Mouse (Mus musculus) MEL (cell line): ENCODE measurements around the gene Ssh3. TPM values are rescaled to one million over a fixed set of nuclear protein-coding genes. Genes with fewer than 3 reads are reported as not detected.
A peak's percentile ranks its signal among the peaks of the same experiment; 100 is the strongest.

ENCODE experiments used
- DNase-seq: peaks from one replicate; pipeline ENCODE4 v3.0.0; 2011; ENCODE audit warnings: low read depth, low spot score
- H3K27ac ChIP-seq: 2 replicates; pipeline ENCODE4 v1.5.1; 2012; ENCODE audit warnings: low read depth, mild to moderate bottlenecking, control low read depth, low read length, moderate library complexity; ENCODE audit not compliant: control insufficient read depth
- H3K27me3 ChIP-seq, 2 experiments: fragments of 150-350 bp in 1 of 2; sonication (generic) in 1 of 2; 2 replicates each; pipeline ENCODE4 v1.6.1; 2012; ENCODE audit warnings: low read length in 2 of 2, mild to moderate bottlenecking in 2 of 2, improper control_type of control experiment in 1 of 2, moderate library complexity in 1 of 2; ENCODE audit not compliant: insufficient read depth in 2 of 2, control insufficient read depth in 1 of 2
- H3K36me3 ChIP-seq, 2 experiments: 2 replicates each; pipeline ENCODE4 v1.6.1; 2012 to 2014; ENCODE audit warnings: low read length in 2 of 2, improper control_type of control experiment in 1 of 2, inconsistent platforms in 1 of 2, mild to moderate bottlenecking in 1 of 2; ENCODE audit not compliant: insufficient read depth in 2 of 2, control insufficient read depth in 1 of 2
- H3K4me1 ChIP-seq, 2 experiments: fragments of 150-350 bp in 1 of 2; sonication (generic) in 1 of 2; 2 replicates each; pipeline ENCODE4 v1.6.1; 2012; ENCODE audit warnings: low read length in 2 of 2, improper control_type of control experiment in 1 of 2, mild to moderate bottlenecking in 1 of 2; ENCODE audit not compliant: insufficient read depth in 2 of 2, control insufficient read depth in 1 of 2
- H3K4me3 ChIP-seq, 2 experiments: fragments of 150-350 bp in 1 of 2; sonication (generic) in 1 of 2; 2 replicates each; pipeline ENCODE4 v1.5.1; 2012; ENCODE audit warnings: low read depth in 2 of 2, low read length in 2 of 2, mild to moderate bottlenecking in 2 of 2, moderate library complexity in 2 of 2, control low read depth in 1 of 2, improper control_type of control experiment in 1 of 2; ENCODE audit not compliant: control insufficient read depth in 1 of 2, insufficient read depth in 1 of 2
- H3K79me2 ChIP-seq: 2 replicates; pipeline ENCODE4 v1.6.1; 2012; ENCODE audit warnings: mild to moderate bottlenecking, low read length, moderate library complexity; ENCODE audit not compliant: control insufficient read depth, poor library complexity, insufficient read depth
- H3K9ac ChIP-seq: 2 replicates; pipeline ENCODE4 v1.6.1; 2012; ENCODE audit warnings: low read depth, mild to moderate bottlenecking, control low read depth, low read length, moderate library complexity; ENCODE audit not compliant: control insufficient read depth, poor library complexity, severe bottlenecking
- H3K9me3 ChIP-seq: fragments of 150-350 bp; sonication (generic); replicated peaks from 2 replicates; pipeline ENCODE4 v1.6.1; 2012; ENCODE audit warnings: mild to moderate bottlenecking, low read length, improper control_type of control experiment, moderate library complexity; ENCODE audit not compliant: insufficient read depth
- CHD1 ChIP-seq: IDR thresholded peaks from 2 replicates; pipeline ENCODE4 v1.6.1; 2012; ENCODE audit warnings: low read depth, mild to moderate bottlenecking, inconsistent platforms, low read length, improper control_type of control experiment
- CHD2 ChIP-seq: IDR thresholded peaks from 2 replicates; pipeline ENCODE4 v1.6.1; 2011; ENCODE audit warnings: low read length, improper control_type of control experiment
- ELF1 ChIP-seq: IDR thresholded peaks from 2 replicates; pipeline ENCODE4 v1.6.1; 2014; ENCODE audit warnings: low read depth, mild to moderate bottlenecking, inconsistent platforms, low read length, improper control_type of control experiment, moderate library complexity
- EP300 ChIP-seq, 2 experiments: IDR thresholded peaks; 2 replicates each; pipeline ENCODE4 v1.6.1; 2011; ENCODE audit warnings: improper control_type of control experiment in 2 of 2, low read length in 2 of 2, low read depth in 1 of 2, mild to moderate bottlenecking in 1 of 2
- ETS1 ChIP-seq: IDR thresholded peaks from 2 replicates; pipeline ENCODE4 v1.6.1; 2012; ENCODE audit warnings: low read depth, mild to moderate bottlenecking, inconsistent platforms, low read length, improper control_type of control experiment, moderate library complexity
- GABPA ChIP-seq: IDR thresholded peaks from 2 replicates; pipeline ENCODE4 v1.6.1; 2012; ENCODE audit warnings: low read depth, mild to moderate bottlenecking, inconsistent platforms, low read length, improper control_type of control experiment, moderate library complexity
- GATA1 ChIP-seq: IDR thresholded peaks from 2 replicates; pipeline ENCODE4 v1.6.1; 2011; ENCODE audit warnings: low read depth, low read length, improper control_type of control experiment
- HCFC1 ChIP-seq: IDR thresholded peaks from 2 replicates; pipeline ENCODE4 v1.6.1; 2012; ENCODE audit warnings: low read depth, mild to moderate bottlenecking, inconsistent platforms, low read length, improper control_type of control experiment, moderate library complexity
- JUND ChIP-seq: IDR thresholded peaks from 2 replicates; pipeline ENCODE4 v1.6.1; 2011; ENCODE audit warnings: low read depth, mild to moderate bottlenecking, improper control_type of control experiment, low read length
- MAFK ChIP-seq: IDR thresholded peaks from 2 replicates; pipeline ENCODE4 v1.6.1; 2011; ENCODE audit warnings: low read depth, mild to moderate bottlenecking, low read length, improper control_type of control experiment, borderline replicate concordance
- MEF2A ChIP-seq: IDR thresholded peaks from 2 replicates; pipeline ENCODE4 v1.6.1; 2014; ENCODE audit warnings: low read depth, mild to moderate bottlenecking, inconsistent platforms, low read length, improper control_type of control experiment; ENCODE audit not compliant: poor library complexity, insufficient replicate concordance, severe bottlenecking; ENCODE audit errors: extremely low read depth
- MYB ChIP-seq: IDR thresholded peaks from 2 replicates; pipeline ENCODE4 v1.6.1; 2011; ENCODE audit warnings: mild to moderate bottlenecking, low read depth, low read length, improper control_type of control experiment
- NELFE ChIP-seq: IDR thresholded peaks from 2 replicates; pipeline ENCODE4 v1.6.1; 2011; ENCODE audit warnings: low read depth, low read length, improper control_type of control experiment
- NRF1 ChIP-seq: IDR thresholded peaks from 2 replicates; pipeline ENCODE4 v1.6.1; 2014; ENCODE audit warnings: low read depth, mild to moderate bottlenecking, inconsistent platforms, low read length, improper control_type of control experiment, moderate library complexity; ENCODE audit not compliant: poor library complexity, insufficient read depth, severe bottlenecking
- POLR2A ChIP-seq, 2 experiments: IDR thresholded peaks; 2 replicates each; pipeline ENCODE4 v1.6.1; 2011 to 2012; ENCODE audit warnings: low read length in 2 of 2, mild to moderate bottlenecking in 2 of 2, control low read depth in 1 of 2, improper control_type of control experiment in 1 of 2, low read depth in 1 of 2, moderate library complexity in 1 of 2; ENCODE audit not compliant: control insufficient read depth in 1 of 2, insufficient read depth in 1 of 2, poor library complexity in 1 of 2
- POLR2AphosphoS5 ChIP-seq: IDR thresholded peaks from 2 replicates; pipeline ENCODE4 v1.6.1; 2012; ENCODE audit warnings: low read depth, borderline replicate concordance, mild to moderate bottlenecking, inconsistent platforms, low read length, moderate library complexity, mixed read lengths
- RAD21 ChIP-seq: IDR thresholded peaks from 2 replicates; pipeline ENCODE4 v1.6.1; 2011; ENCODE audit warnings: mild to moderate bottlenecking, low read depth, low read length, improper control_type of control experiment
- RCOR1 ChIP-seq: IDR thresholded peaks from 2 replicates; pipeline ENCODE4 v1.6.1; 2012; ENCODE audit warnings: low read depth, mild to moderate bottlenecking, inconsistent platforms, low read length, improper control_type of control experiment
- SIN3A ChIP-seq: IDR thresholded peaks from 2 replicates; pipeline ENCODE4 v1.6.1; 2012; ENCODE audit warnings: low read length, improper control_type of control experiment, inconsistent platforms
- TAL1 ChIP-seq: IDR thresholded peaks from 2 replicates; pipeline ENCODE4 v1.6.1; 2012; ENCODE audit warnings: mild to moderate bottlenecking, inconsistent platforms, low read length, moderate library complexity, mixed read lengths
- TBP ChIP-seq: IDR thresholded peaks from 2 replicates; pipeline ENCODE4 v1.8.0; 2011; ENCODE audit warnings: low read depth, low read length, improper control_type of control experiment
- TCF12 ChIP-seq: IDR thresholded peaks from 2 replicates; pipeline ENCODE4 v1.6.1; 2014; ENCODE audit warnings: low read depth, mild to moderate bottlenecking, inconsistent platforms, low read length, improper control_type of control experiment, moderate library complexity
- USF1 ChIP-seq: IDR thresholded peaks from 2 replicates; pipeline ENCODE4 v1.6.1; 2014; ENCODE audit warnings: low read depth, mild to moderate bottlenecking, inconsistent platforms, low read length, improper control_type of control experiment, moderate library complexity
- ZMIZ1 ChIP-seq: IDR thresholded peaks from 2 replicates; pipeline ENCODE4 v1.6.1; 2012; ENCODE audit warnings: low read depth, mild to moderate bottlenecking, inconsistent platforms, low read length, improper control_type of control experiment, moderate library complexity
- ZNF384 ChIP-seq: IDR thresholded peaks from 2 replicates; pipeline ENCODE4 v1.6.1; 2012; ENCODE audit warnings: low read depth, mild to moderate bottlenecking, inconsistent platforms, low read length, improper control_type of control experiment
- polyA plus RNA-seq, 2 experiments: library from polyadenylated mRNA; stranded (reverse) in 1 of 2; unstranded in 1 of 2; fragments of >175 nt in 1 of 2; fragments of >200 nt in 1 of 2; gene quantifications; 2 replicates each; pipeline versions ENCODE4 v1.2.1 to v1.2.4; 2012; ENCODE audit warnings: low replicate concordance in 2 of 2, low read depth in 1 of 2; ENCODE audit not compliant: insufficient read length in 2 of 2, insufficient read depth in 1 of 2, missing spikeins in 1 of 2
- total RNA-seq: library from RNA; depleted of rRNA; stranded (reverse); fragments of 300-350 nt; gene quantifications from 2 replicates; pipeline ENCODE4 v1.2.3, GENCODE M21; 2012

Ssh3 gene
- total and polyA plus RNA-seq, 3 experiments = 9.2 to 14.1 TPM; not detected in 1

DNA sequence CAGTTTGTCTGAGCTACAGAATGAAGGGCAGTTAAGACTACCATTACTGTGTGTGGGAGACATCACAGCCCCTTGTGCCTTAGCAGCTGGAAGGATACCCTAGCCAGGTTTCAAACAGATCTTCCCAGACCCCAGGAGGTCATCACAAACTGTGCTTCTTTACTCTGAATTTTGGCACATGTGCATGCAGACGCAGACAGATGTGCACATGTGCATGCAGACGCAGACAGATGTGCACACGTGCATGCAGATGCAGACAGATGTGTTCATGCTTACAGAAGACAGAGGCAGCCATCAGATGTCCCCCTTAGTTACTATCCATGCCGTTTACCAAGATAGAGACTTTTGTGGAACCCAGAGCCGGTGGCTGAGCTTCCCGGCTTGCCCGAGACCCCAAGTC lies 30.1 kb upstream of the Ssh3 start:
- H3K4me1 ChIP-seq = peaks cover 24 to 64% of the 10 kb centered on the region in 2 experiments
- H3K27ac ChIP-seq = peak overlapping the region; percentile 77
- TF ChIP-seq SIN3A = no peak
- TF ChIP-seq GATA1 = no peak
- no peak for TF ChIP-seq ETS1
- TF ChIP-seq CHD1 = no peak
- TF ChIP-seq MYB = no peak
- TF ChIP-seq MAFK = no peak
- no peak for TF ChIP-seq ZNF384
- TF ChIP-seq POLR2A (IDR thresholded peaks at IDR 0.05; ENCODE audit: control insufficient read depth in 1 of 2, insufficient read depth in 1 of 2, low read depth in 1 of 2, low read length in 2 of 2, poor library complexity in 1 of 2) = no peak
- TF ChIP-seq EP300 (IDR thresholded peaks at IDR 0.05; ENCODE audit: low read depth in 1 of 2, low read length in 2 of 2) = no peak
- no peak for TF ChIP-seq MEF2A
- TF ChIP-seq NRF1 = no peak
- H3K79me2 ChIP-seq = peaks cover 72% of the 10 kb centered on the region
- H3K9me3 ChIP-seq = no peaks in the 10 kb centered on the region
- no peaks in the 10 kb centered on the region for H3K27me3 ChIP-seq
- DNase-seq = no peak
- peaks cover 0 to 49% of the 10 kb centered on the region in 2 experiments; a peak in 2 of 4 replicates for H3K36me3 ChIP-seq
- peak overlapping the region; percentile 39; the same call in 1 of the 2 replicates for H3K9ac ChIP-seq
- no peak overlapping the region for H3K4me3 ChIP-seq

DNA sequence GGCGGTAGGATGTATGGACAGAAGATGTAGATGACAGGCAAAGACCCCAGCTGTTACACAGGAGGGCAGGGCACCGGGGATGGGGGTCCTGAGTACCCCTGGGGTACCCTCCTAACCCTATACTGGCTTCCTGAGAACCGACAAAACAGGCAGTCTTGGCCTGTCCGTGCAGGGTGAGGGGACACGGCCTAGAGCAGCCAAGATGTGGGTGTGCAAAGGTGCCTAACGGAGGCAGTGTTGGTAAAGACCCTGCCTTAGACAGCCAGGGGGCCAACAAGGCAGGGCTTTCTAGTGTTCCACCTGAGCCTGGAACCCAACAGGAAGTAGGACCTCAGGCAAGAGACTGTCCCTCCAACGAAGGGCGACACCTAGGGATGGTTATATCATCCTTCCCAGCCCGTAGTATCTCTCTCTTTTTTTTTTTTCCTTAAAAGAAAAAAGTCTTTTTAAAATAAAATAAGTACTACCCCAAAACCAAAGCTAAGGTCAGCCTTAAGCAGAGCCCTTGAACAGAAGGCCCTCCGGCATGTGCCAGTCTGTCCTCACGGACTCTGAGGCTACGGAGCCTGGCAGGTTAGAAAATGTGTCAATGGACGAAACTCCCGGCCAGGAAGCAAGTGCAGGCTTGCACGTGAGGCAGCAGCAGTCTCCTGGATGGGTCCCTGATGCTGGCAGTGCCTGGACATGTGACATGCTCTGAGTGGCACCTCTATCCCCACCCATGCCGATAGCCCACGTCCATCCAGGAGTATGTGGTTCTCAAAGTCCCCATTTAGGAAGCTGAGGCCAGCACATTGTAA lies 29.5 kb upstream of the Ssh3 start:
- no peak overlapping the region for H3K9ac ChIP-seq
- no peak for TF ChIP-seq TAL1
- no peak for TF ChIP-seq TBP
- no peak for TF ChIP-seq RCOR1
- no peak for TF ChIP-seq CHD1
- TF ChIP-seq MYB = no peak
- no peak for TF ChIP-seq ELF1
- TF ChIP-seq ZMIZ1 = no peak
- no peak for TF ChIP-seq TCF12
- no peak for TF ChIP-seq EP300 (IDR thresholded peaks at IDR 0.05; ENCODE audit: low read depth in 1 of 2, low read length in 2 of 2)
- no peak for TF ChIP-seq NELFE
- TF ChIP-seq CHD2 = no peak
- TF ChIP-seq RAD21 = no peak
- no peak for TF ChIP-seq NRF1
- no peak for TF ChIP-seq GABPA
- TF ChIP-seq USF1 = no peak
- TF ChIP-seq JUND = no peak
- no peak for TF ChIP-seq POLR2AphosphoS5
- TF ChIP-seq HCFC1 = no peak
- TF ChIP-seq, all 39 proteins: peak for 0
- Histone ChIP-seq H3K4me1 (peaks cover 24 to 64% of the 10 kb centered on the region in 2 experiments), H3K79me2 (peaks cover 67% of the 10 kb centered on the region), H3K9me3 (no peaks in the 10 kb centered on the region), H3K27ac (no peak overlapping the region; the same call in 1 of the 2 replicates), H3K4me3 (no peak overlapping the region), H3K27me3 (no peaks in the 10 kb centered on the region), H3K36me3 (peaks cover 0 to 49% of the 10 kb centered on the region in 2 experiments; a peak in 2 of 4 replicates)
- no peak for DNase-seq
